Mouse (Mus musculus) liver (tissue): ENCODE results near the gene Gm49416.

Source experiments
- DNase-seq: peaks from one replicate; pipeline ENCODE4 v3.0.0-alpha.2; 2020; ENCODE audit warnings: mixed read lengths

Gene Gm49416

GRCm38 (mm10) chr19:8921741-8922140, 33.0 kb downstream of the Gm49416 start:
- DNase-seq, result no peak

GRCm38 (mm10) chr19:8926766-8927165, 38.0 kb downstream of the Gm49416 start:
- DNase-seq, result peak; percentile 32

DNA sequence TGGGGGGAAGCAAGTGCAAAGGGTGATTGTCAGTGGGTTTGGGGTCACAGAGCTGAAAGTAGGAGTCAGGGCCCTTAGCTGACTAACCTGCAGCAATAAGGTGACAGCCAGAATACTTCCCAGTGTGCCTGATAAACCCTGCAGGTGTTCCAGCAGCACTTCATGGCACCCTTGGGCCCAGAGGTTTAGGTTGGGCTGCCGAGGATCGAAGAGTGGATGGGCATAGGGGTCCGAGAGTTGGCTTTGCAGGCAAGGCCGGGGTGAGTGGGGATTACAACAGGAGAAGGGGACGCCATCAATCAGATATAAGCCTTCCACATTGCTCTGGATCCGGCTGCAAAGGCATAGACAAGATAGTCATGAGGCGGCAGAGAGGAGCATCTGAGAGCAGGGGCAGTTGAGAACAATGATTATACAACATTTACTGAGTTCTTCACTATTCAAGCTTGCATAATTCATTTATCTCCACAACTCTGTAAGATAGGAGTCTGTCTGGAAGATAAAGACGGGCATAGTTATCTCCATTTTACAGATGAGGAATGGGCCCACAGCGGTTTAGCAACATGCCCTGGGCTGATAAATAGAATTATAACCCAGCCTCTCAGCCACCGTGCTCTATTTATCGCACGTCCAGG, 39.3 kb downstream of the Gm49416 start:
- DNase-seq, result peak; percentile 48

DNA sequence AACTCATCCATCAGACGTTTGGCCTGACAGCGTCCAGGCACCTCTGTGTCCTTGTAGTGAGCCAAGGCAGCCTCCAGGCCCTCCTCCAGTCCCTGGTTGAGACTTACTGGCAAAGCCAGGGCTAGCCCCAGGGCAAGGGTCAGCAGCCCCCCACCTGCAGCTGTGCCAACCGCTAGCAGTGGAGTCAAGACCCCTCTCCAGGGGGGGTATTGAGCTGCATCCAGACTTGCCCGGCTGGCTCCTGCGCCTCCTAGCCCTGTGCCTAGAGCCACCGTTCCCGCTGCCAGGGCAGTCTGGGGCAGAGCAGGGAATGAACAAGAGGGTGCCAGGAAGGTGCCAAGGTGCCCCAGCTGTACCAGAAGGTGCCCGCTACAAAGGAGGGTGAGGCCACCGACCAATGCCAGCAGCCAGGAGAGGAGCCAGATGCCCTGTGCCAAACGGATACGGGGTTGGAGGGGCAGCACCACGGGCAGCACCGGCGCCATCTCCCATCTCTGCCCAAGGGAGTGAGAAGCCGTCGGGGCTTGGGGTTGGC, 40.0 kb downstream of the Gm49416 start:
- DNase-seq, result no peak

GRCm38 (mm10) chr19:8929224-8930088, 40.7 kb downstream of the Gm49416 start, which contains the start of the genes Rom1 and Eml3:
Rom1 (minus strand) TSS chr19:8929356.
Eml3 (plus strand) TSS chr19:8929552.
- peak; percentile 89 for DNase-seq

- DNase-seq, result no peak
Measured at GRCm38 (mm10) chr19:8930117-8930516, 41.4 kb downstream of the Gm49416 start.

- DNase-seq, result no peak
Measured at GRCm38 (mm10) chr19:8930771-8931170, 42.0 kb downstream of the Gm49416 start.

DNA sequence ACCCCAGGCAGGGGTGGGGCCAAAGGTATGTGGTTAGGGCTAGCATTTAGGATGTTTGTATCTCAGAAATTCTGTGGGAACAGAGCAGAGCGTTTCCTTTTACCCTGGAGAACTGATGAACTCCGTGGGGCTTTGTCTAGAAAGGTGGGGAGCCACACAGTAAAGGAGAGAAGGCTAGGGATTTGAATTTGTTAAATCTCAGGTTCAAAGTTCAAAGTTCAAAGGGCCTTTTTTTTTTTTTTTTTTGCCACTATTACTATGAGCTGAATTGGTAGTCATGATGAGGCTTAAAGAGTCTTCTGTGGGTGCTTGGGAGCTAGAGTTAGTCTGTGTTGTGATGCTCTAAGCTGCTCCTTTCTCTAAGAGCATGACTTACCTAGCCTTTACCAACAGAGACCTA, 48.0 kb downstream of the Gm49416 start:
- DNase-seq, result no peak

- DNase-seq, result no peak
Measured at GRCm38 (mm10) chr19:8940526-8941133, 51.9 kb downstream of the Gm49416 start.

- DNase-seq, result no peak
Measured at GRCm38 (mm10) chr19:8941136-8941514, 52.4 kb downstream of the Gm49416 start.

DNA sequence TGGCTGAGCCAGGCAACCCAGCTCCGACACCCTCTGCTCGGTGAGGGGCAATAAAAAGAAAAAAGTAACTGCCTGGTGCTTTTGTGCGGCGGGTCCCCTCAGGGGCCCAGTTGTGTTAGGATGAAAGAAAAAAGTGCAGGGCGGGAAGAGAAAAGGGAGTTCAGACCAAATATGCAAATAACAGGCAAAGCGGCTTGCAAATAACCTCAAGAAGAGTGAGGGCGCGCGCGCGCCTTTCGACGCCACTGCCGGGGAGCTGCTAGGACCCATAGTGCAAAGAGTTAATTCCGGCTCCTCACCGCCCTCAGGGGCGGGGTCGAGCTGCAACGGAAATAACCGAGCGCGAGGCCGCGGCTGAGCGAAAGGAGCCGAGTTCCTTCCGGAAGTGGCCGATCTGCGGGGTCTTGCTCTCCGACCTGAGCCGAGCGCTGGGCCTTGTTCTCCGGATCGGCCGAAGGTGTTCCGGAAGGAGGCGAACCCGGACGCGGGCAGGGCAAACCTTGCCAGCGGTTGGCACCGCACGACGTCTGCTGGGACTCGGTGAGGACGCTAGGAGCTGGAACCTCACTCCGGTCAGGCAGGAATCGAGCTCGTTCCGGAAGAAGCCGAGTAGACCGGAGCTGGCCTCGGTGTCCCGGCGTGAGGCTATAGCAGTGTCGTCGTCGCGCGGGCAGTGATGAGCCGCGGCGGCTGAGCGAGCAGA, 52.9 kb downstream of the Gm49416 start, which contains the start of gene Mta2:
Gene Mta2 (plus strand): TSS at position 361 of the 703 bp plus-strand sequence.
- DNase-seq, result peak; percentile 97

DNA sequence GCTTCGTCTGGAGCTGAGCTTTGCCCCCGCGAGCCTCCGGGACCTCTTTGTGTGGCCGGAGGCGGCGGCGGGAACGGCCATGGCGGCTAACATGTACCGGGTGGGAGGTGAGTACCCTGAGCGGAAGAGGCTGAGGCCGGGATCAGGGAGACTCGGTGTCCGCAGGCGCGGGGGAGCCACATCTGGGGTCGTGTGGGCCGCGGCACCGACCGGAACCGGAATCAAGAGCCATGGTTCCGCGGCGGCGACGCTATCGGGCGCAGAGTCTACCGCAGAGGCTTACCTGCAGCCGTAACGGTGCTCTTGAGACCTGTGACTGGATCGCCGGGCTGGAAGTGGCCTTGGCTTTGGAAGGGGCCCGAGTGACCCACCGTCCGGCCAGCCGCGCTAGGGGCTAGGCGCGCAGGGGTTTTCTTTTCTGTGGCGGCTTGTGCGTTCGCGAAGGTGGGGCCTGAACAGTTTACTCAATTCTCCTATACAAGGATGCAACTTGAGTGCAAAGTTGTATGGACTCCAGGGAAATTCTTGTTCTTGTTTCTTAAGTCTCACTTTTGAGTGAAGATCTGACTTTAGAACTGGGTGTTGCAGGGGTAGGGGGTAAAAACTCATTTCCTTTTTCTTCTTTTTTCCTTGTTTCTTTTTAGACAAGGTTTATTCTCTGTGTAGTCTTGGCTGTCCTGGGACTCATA, 53.7 kb downstream of the Gm49416 start:
- DNase-seq, result peak; percentile 63

- DNase-seq, result no peak
Measured at GRCm38 (mm10) chr19:8943047-8943446, 54.3 kb downstream of the Gm49416 start.

GRCm38 (mm10) chr19:8944062-8944461, 55.3 kb downstream of the Gm49416 start:
- peak; percentile 84 for DNase-seq

GRCm38 (mm10) chr19:8944750-8945149, 56.0 kb downstream of the Gm49416 start:
- peak; percentile 80 for DNase-seq
